Mouse (Mus musculus): ENCODE data around the gene Ano8. TPM values are rescaled to one million over a fixed set of nuclear protein-coding genes. Genes with fewer than 3 reads are reported as not detected.

Ano8 gene
- polyA plus RNA-seq, 1 experiment = 10.0 TPM

DNA sequence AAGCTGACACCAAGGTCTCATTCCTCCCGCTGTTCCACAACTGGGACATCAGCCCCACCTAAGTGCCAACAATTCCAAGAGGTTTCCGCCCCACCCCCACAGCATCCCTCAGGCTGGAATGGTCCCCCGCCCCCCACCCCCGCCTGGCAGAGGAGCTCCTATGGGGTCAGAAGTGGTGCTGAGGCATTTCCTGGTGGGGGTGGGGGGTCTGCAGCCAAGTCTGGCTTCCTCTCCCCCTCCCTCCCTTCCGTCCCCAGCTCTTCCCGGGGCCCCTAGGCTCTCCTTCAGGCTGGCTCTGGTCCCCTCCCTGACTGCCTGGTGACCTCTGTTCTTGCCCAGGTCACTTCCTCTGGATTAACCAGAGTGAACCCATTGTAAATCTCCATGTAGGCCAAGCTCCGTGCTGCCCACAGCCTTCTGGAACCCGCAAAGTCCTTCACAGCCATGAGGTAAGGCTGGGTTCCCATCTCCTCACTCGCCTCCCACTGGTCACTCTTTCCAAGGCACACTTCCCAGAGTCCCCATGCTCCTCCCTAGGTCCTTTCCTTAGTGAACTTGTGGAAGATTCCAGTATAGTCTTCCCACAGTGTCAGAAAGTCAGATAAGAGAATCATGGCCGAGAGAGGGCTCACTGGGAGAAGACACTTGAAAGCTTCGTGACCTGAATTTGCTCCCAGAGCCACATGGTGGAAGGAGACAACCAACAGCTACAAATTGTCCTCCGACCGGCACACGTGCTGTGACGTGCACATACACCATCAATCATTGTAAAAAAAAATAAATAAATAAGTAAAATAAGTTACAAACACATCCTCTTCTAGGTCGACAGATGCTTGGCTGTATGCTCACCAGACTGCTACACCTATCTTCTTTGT is 13.3 kb upstream of the Ano8 start:
- no peak overlapping the region for H3K27ac ChIP-seq (ENCODE audit: insufficient read depth, low read depth, low read length)
- H3K4me1 ChIP-seq (ENCODE audit: control insufficient read depth, insufficient read depth, low read length) = no peaks in the 10 kb centered on the region
- H3K4me3 ChIP-seq (ENCODE audit: insufficient read depth, low read length) = no peak overlapping the region
- TF ChIP-seq POLR2A (IDR thresholded peaks at IDR 0.05; ENCODE audit: borderline replicate concordance, low read depth, low read length) (no peak), CTCF (IDR thresholded peaks at IDR 0.05; ENCODE audit: low read depth, low read length) (no peak)

DNA sequence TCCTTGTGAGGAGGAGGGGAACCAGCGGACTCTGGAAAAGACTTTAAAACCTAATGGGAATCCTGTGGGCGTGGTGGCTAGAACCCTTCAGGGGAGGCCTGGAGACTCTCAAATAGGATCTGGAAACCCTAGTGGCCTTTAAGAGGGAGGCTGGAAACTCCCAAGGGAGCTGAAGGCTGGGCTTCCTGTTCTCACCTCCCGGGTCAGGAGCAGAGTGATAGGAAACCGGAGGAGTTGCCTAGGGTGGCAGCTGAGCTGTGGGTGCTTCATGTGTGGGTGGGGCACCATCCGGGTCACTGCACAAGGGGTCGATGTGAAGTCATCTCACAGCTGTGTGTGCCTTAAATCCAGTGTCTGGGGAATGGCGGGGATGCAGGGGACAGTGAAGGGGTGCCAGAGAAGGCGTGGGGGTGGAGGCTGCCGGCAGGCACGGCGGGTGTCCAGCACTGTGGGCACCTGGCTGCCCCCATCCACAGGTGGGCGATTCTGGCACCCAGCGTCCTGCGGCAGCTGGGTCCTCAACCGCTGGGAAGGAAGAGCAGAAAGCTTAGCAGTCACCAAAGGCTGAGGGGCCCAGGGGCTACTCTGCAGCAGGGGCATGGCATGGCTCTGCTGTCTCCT is 12.2 kb upstream of the Ano8 start:
- no peak overlapping the region for H3K27ac ChIP-seq (ENCODE audit: insufficient read depth, low read depth, low read length)
- H3K4me1 ChIP-seq (ENCODE audit: control insufficient read depth, insufficient read depth, low read length) = no peaks in the 10 kb centered on the region
- no peak for TF ChIP-seq POLR2A (IDR thresholded peaks at IDR 0.05; ENCODE audit: borderline replicate concordance, low read depth, low read length)
- no peak for TF ChIP-seq CTCF (IDR thresholded peaks at IDR 0.05; ENCODE audit: low read depth, low read length)
- H3K4me3 ChIP-seq (ENCODE audit: insufficient read depth, low read length) = no peak overlapping the region

DNA sequence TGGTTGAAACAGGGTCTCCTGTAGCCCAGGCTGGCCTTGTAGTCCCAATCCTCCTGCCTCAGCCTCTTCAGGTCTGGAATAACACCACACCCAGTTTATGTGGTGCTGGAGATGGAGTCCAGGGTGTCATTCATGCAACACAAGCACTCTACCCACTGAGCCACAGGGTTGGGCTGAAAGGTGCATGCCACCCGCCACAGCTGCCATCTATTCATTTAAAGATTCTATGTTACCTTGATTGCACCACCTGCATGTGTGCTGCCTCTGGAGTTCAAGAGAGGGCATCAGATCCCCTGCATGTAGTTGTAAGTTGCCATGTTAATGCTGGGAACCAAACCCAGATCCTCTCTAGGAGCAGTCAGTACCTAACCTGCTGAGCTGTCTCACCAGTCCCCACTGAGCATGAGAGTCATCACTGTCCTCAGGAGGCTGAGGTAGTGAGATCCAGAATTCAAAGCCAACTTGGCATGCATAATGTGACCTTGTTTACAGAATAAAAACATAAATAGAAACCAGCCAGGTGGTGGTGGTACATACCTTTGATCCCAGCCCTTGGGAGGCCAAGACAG is 11.4 kb upstream of the Ano8 start:
- H3K4me1 ChIP-seq (ENCODE audit: control insufficient read depth, insufficient read depth, low read length) = no peaks in the 10 kb centered on the region
- H3K27ac ChIP-seq (ENCODE audit: insufficient read depth, low read depth, low read length) = no peak overlapping the region
- H3K4me3 ChIP-seq (ENCODE audit: insufficient read depth, low read length) = no peak overlapping the region
- TF ChIP-seq POLR2A (IDR thresholded peaks at IDR 0.05; ENCODE audit: borderline replicate concordance, low read depth, low read length) = no peak
- TF ChIP-seq CTCF (IDR thresholded peaks at IDR 0.05; ENCODE audit: low read depth, low read length) = no peak

DNA sequence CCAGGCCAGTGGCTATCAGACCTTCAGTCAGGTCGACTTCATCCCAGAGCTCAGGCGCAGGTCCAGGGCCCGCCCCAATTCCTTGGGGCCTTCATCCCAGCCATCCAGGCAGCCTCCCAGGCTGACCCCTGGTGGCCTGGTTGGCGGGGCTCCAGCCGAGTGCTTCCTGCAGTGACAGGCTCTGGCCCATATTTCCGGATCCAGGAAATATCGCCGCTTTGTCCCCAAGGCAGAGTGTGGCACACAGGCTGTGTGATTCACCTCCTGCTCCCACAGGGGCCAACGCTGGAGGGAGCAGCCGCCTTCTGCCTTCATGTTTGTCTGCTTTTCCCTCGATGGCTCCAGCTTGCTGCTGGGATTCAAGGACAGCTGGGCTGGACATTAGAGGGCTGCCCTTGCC is 10.7 kb upstream of the Ano8 start:
- Histone ChIP-seq H3K4me1 (ENCODE audit: control insufficient read depth, insufficient read depth, low read length) (no peaks in the 10 kb centered on the region), H3K27ac (ENCODE audit: insufficient read depth, low read depth, low read length) (no peak overlapping the region), H3K4me3 (ENCODE audit: insufficient read depth, low read length) (no peak overlapping the region)
- TF ChIP-seq POLR2A (IDR thresholded peaks at IDR 0.05; ENCODE audit: borderline replicate concordance, low read depth, low read length) = no peak
- TF ChIP-seq CTCF (IDR thresholded peaks at IDR 0.05; ENCODE audit: low read depth, low read length) = no peak

DNA sequence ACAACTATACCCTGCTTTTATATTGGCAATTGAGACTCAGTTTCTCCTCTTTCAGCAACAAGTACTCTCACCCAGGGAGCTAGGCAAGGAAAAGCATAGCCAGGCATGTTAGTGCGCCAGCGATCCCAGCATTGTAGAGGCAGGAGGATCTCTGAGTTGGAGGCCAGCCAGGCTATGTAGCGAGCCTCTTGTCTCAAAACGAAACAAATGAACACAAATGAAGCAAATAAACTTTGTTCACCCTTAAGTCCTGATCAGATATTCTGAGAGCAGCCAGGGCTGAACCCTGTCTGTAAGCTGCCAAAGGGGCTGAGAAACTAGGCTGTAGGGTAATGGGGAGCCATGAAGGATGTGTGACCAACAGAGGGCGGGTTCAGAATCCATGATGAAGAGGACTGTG is 10.0 kb upstream of the Ano8 start:
- Histone ChIP-seq H3K4me1 (ENCODE audit: control insufficient read depth, insufficient read depth, low read length) (no peaks in the 10 kb centered on the region), H3K4me3 (ENCODE audit: insufficient read depth, low read length) (no peak overlapping the region), H3K27ac (ENCODE audit: insufficient read depth, low read depth, low read length) (no peak overlapping the region)
- TF ChIP-seq CTCF (IDR thresholded peaks at IDR 0.05; ENCODE audit: low read depth, low read length) (no peak), POLR2A (IDR thresholded peaks at IDR 0.05; ENCODE audit: borderline replicate concordance, low read depth, low read length) (no peak)

DNA sequence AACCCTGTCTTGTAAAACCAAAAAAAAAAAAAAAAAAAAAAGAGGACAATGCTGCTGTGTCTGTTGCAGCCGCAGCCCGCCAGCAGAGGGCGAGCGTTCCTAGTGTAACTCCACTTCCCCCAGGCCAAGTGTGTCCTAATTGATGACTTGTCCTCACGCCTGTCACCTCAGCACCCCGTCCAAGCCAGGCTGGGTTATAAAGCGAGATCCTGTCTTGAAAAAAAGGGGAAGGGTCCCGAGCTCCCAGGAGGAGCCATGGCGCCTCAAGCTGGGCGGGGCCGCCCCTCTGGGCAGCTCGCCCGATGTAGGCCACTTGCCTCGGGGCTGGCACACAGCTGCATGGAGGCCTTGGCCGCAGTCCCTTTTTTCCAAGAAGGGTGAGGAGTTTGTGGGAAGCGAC is 9.3 kb upstream of the Ano8 start:
- no peak for TF ChIP-seq POLR2A (IDR thresholded peaks at IDR 0.05; ENCODE audit: borderline replicate concordance, low read depth, low read length)
- peak; percentile 51 for TF ChIP-seq CTCF (IDR thresholded peaks at IDR 0.05; ENCODE audit: low read depth, low read length)
- H3K4me3 ChIP-seq (ENCODE audit: insufficient read depth, low read length) = no peak overlapping the region
- no peaks in the 10 kb centered on the region for H3K4me1 ChIP-seq (ENCODE audit: control insufficient read depth, insufficient read depth, low read length)
- no peak overlapping the region for H3K27ac ChIP-seq (ENCODE audit: insufficient read depth, low read depth, low read length)

DNA sequence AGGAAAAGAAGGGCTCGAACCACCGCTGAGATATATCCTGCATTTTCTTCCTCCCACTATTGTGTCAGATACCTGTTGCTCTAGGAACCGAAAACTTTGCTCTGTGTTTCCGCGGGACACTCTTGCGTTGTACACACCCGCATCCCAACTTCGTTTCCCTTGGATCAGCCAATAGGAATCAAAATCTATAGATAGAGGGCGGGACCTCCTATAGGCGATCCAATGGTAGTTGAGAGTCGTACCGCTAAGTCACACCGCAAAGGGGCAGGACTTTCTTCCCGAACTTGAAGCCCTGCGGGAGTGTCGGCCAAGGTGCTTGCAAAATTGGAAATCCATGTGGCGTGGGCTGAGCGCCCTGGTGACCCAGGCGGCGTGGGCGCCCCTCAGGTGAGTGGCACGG is 2.7 kb upstream of the Ano8 start:
- Histone ChIP-seq H3K4me3 (ENCODE audit: insufficient read depth, low read length) (peak overlapping the region; percentile 89), H3K4me1 (ENCODE audit: control insufficient read depth, insufficient read depth, low read length) (peaks cover 5% of the 10 kb centered on the region; the same call in 1 of the 2 replicates), H3K27ac (ENCODE audit: insufficient read depth, low read depth, low read length) (peak overlapping the region; percentile 53)
- TF ChIP-seq POLR2A (IDR thresholded peaks at IDR 0.05; ENCODE audit: borderline replicate concordance, low read depth, low read length) (no peak), CTCF (IDR thresholded peaks at IDR 0.05; ENCODE audit: low read depth, low read length) (no peak)

DNA sequence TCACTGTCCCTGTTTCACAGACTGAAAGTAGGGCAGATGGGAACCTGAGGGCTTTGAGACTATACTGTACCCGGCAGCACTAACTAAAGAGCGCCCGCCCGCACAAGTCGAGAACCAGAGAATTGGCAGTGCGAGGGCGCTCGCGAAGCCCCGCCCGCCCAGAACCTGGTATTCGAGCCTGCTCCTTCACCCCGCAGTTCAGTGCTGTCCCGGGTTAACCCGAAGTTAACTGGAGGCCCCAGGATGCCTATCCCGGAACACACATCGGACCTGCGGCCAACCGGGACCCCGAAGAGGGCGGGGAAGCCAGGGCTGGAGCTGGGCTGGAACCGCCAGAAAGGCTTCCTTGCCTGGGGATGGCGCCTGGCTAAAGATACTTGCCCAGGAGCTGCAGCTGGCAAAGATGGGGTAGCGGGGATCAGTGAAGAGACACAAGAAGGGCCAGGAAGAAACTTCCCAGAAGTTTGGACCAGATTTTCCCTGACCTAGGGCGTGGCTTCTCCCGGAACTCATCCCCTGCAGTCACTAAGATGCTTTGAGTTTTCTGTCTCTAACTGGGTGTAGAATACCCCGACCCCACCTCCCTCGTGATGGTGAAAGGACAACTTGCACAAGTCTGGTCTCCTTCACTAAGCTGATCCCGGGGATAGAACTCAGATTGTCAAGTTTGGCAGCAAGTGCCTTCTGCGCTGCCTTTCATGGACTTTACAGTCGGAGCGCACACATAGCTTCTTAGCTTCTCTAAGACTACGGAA is 2.1 kb upstream of the Ano8 start, which contains the start of gene Gtpbp3:
Gene Gtpbp3 (plus strand): TSS at position 413 of the 755 bp plus-strand sequence.
- H3K4me3 ChIP-seq (ENCODE audit: insufficient read depth, low read length) = peak within 1 kb of the TSS; percentile 89
- TF ChIP-seq CTCF (IDR thresholded peaks at IDR 0.05; ENCODE audit: low read depth, low read length) (no peak), POLR2A (IDR thresholded peaks at IDR 0.05; ENCODE audit: borderline replicate concordance, low read depth, low read length) (no peak)
- H3K4me1 ChIP-seq (ENCODE audit: control insufficient read depth, insufficient read depth, low read length) = peaks cover 5% of the 10 kb centered on the region; the same call in 1 of the 2 replicates
- peak within 1 kb of the TSS; percentile 53 for H3K27ac ChIP-seq (ENCODE audit: insufficient read depth, low read depth, low read length)

DNA sequence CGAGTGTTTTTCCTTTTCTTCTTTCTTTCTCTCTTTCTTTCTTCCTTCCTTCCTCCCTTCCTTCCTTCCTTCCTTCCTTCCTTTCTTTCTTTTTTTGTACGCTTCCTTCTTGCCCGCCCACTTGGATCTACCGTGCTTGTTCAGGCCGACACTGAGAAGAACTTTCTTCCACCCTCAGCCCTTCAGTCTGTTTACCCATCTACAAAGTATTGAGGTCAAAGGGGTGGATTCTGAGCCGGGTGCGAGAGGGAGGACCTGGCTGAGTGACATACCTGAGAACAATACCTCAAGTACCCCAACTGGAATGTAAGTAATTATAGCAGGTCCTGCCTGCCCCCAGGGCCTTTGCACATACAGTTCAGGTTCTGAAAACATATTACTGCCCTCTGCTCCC is 370 bp upstream of the Ano8 start:
- peaks cover 5% of the 10 kb centered on the region; the same call in 1 of the 2 replicates for H3K4me1 ChIP-seq (ENCODE audit: control insufficient read depth, insufficient read depth, low read length)
- no peak overlapping the region for H3K27ac ChIP-seq (ENCODE audit: insufficient read depth, low read depth, low read length)
- no peak overlapping the region for H3K4me3 ChIP-seq (ENCODE audit: insufficient read depth, low read length)
- TF ChIP-seq POLR2A (IDR thresholded peaks at IDR 0.05; ENCODE audit: borderline replicate concordance, low read depth, low read length) (no peak), CTCF (IDR thresholded peaks at IDR 0.05; ENCODE audit: low read depth, low read length) (no peak)
